Mouse (Mus musculus): Measurements from ENCODE around the gene Stat3.

Gene Stat3

GRCm38 (mm10) chr11:100931254-100931921 is 8.0 kb downstream of the Stat3 start:
- intact Hi-C loops (cut with DNase I), result no loop called here

- intact Hi-C loops (cut with DNase I), result no loop called here
Measured at GRCm38 (mm10) chr11:100930611-100931010, 8.7 kb downstream of the Stat3 start.

GRCm38 (mm10) chr11:100927386-100927785 is 12.0 kb downstream of the Stat3 start:
- intact Hi-C loops (cut with DNase I), result no loop called here

GRCm38 (mm10) chr11:100924386-100924919 is 14.9 kb downstream of the Stat3 start:
- intact Hi-C loops (cut with DNase I), result no loop called here

GRCm38 (mm10) chr11:100920887-100921624 is 18.3 kb downstream of the Stat3 start:
- intact Hi-C loops (cut with DNase I), result no loop called here

GRCm38 (mm10) chr11:100918007-100918406 is 21.3 kb downstream of the Stat3 start:
- intact Hi-C loops (cut with DNase I), result no loop called here

GRCm38 (mm10) chr11:100916432-100916971 is 22.8 kb downstream of the Stat3 start:
- intact Hi-C loops (cut with DNase I), result no loop called here

- intact Hi-C loops (cut with DNase I), result no loop called here
Measured at GRCm38 (mm10) chr11:100915063-100915462, 24.3 kb downstream of the Stat3 start.

- intact Hi-C loops (cut with DNase I), result no loop called here
Measured at GRCm38 (mm10) chr11:100914415-100914814, 24.9 kb downstream of the Stat3 start.

GRCm38 (mm10) chr11:100912401-100913155 is 26.8 kb downstream of the Stat3 start:
- intact Hi-C loops (cut with DNase I), result no loop called here

- intact Hi-C loops (cut with DNase I), result no loop called here
Measured at GRCm38 (mm10) chr11:100908567-100908966, 30.8 kb downstream of the Stat3 start.

GRCm38 (mm10) chr11:100908112-100908511 is 31.2 kb downstream of the Stat3 start:
- intact Hi-C loops (cut with DNase I), result no loop called here

- intact Hi-C loops (cut with DNase I), result no loop called here
Measured at GRCm38 (mm10) chr11:100906885-100907284, 32.5 kb downstream of the Stat3 start.

- intact Hi-C loops (cut with DNase I), result no loop called here
Measured at GRCm38 (mm10) chr11:100905929-100906328, 33.4 kb downstream of the Stat3 start.

- intact Hi-C loops (cut with DNase I), result no loop called here
Measured at GRCm38 (mm10) chr11:100904580-100905351, 34.6 kb downstream of the Stat3 start.

- intact Hi-C loops (cut with DNase I), result no loop called here
Measured at GRCm38 (mm10) chr11:100898441-100899199, 40.7 kb downstream of the Stat3 start.

- intact Hi-C loops (cut with DNase I), result no loop called here
Measured at GRCm38 (mm10) chr11:100897294-100898231, 41.8 kb downstream of the Stat3 start.

- intact Hi-C loops (cut with DNase I), result no loop called here
Measured at GRCm38 (mm10) chr11:100896078-100896477, 43.3 kb downstream of the Stat3 start.
